Mouse (Mus musculus) fat pad, adult 2 months (tissue): Measurements from ENCODE around the gene 2310079G19Rik.

ENCODE experiments used
- DNase-seq: peaks from one replicate; pipeline ENCODE4 v3.0.0-alpha.2; 2011; ENCODE audit warnings: low read depth, low spot score; ENCODE audit errors: extremely low read depth

2310079G19Rik gene

GRCm38 (mm10) chr16:88627566-88627965 is at the start of gene 2310079G19Rik:
2310079G19Rik (minus strand) TSS chr16:88627666.
- no peak for DNase-seq

- DNase-seq: no peak
Observed at GRCm38 (mm10) chr16:88671571-88671970, 44.1 kb upstream of the 2310079G19Rik start, which contains the start of gene Krtap27-1. Krtap27-1 (minus strand) TSS chr16:88671671.

GRCm38 (mm10) chr16:88657426-88657825 is 30.0 kb upstream of the 2310079G19Rik start:
- DNase-seq: no peak

GRCm38 (mm10) chr16:88651952-88652351 is 24.5 kb upstream of the 2310079G19Rik start:
- DNase-seq: no peak

- DNase-seq: no peak
Observed at GRCm38 (mm10) chr16:88651082-88651481, 23.6 kb upstream of the 2310079G19Rik start.

GRCm38 (mm10) chr16:88647358-88647846 is 19.9 kb upstream of the 2310079G19Rik start, which contains the start of gene Krtap26-1:
Krtap26-1 (minus strand) TSS chr16:88647796.
- DNase-seq: no peak

- DNase-seq: no peak
Observed at GRCm38 (mm10) chr16:88646366-88647111, 19.1 kb upstream of the 2310079G19Rik start.

- DNase-seq: no peak
Observed at GRCm38 (mm10) chr16:88640053-88640452, 12.6 kb upstream of the 2310079G19Rik start.

GRCm38 (mm10) chr16:88635142-88635541 is 7.7 kb upstream of the 2310079G19Rik start:
- no peak for DNase-seq

GRCm38 (mm10) chr16:88631474-88631873 is 4.0 kb upstream of the 2310079G19Rik start:
- DNase-seq: no peak

- no peak for DNase-seq
Observed at GRCm38 (mm10) chr16:88612712-88613111, 14.8 kb downstream of the 2310079G19Rik start.

- DNase-seq: no peak
Observed at GRCm38 (mm10) chr16:88611922-88612321, 15.5 kb downstream of the 2310079G19Rik start, which contains the start of gene Krtap24-1. Krtap24-1 (minus strand) TSS chr16:88612279.

- no peak for DNase-seq
Observed at GRCm38 (mm10) chr16:88604570-88604969, 22.9 kb downstream of the 2310079G19Rik start.

- DNase-seq: no peak
Observed at GRCm38 (mm10) chr16:88602464-88602863, 25.0 kb downstream of the 2310079G19Rik start.

GRCm38 (mm10) chr16:88600303-88600702 is 27.2 kb downstream of the 2310079G19Rik start:
- DNase-seq: no peak

GRCm38 (mm10) chr16:88599504-88600237 is 27.8 kb downstream of the 2310079G19Rik start:
- no peak for DNase-seq

- no peak for DNase-seq
Observed at GRCm38 (mm10) chr16:88592758-88593157, 34.7 kb downstream of the 2310079G19Rik start.

- DNase-seq: no peak
Observed at GRCm38 (mm10) chr16:88583338-88583737, 44.1 kb downstream of the 2310079G19Rik start.
